Mouse (Mus musculus) E14TG2a.4 (cell line): ENCODE data around the gene A930009A15Rik.

ENCODE experiments used
- H3K27me3 ChIP-seq: 2 replicates; pipeline ENCODE4 v1.6.1; 2014; ENCODE audit warnings: low read length, control low read depth; ENCODE audit not compliant: insufficient read depth
- H3K36me3 ChIP-seq: 2 replicates; pipeline ENCODE4 v1.6.1; 2014; ENCODE audit warnings: low read length, control low read depth; ENCODE audit not compliant: insufficient read depth
- H3K4me1 ChIP-seq: replicated peaks from 2 replicates; pipeline ENCODE4 v1.6.1; 2014; ENCODE audit warnings: low read depth, low read length, control low read depth
- H3K4me3 ChIP-seq: replicated peaks from 2 replicates; pipeline ENCODE4 v1.5.1; 2014; ENCODE audit warnings: mild to moderate bottlenecking, low read length
- H3K9me3 ChIP-seq: 2 replicates; pipeline ENCODE4 v1.6.1; 2014; ENCODE audit warnings: low read length, control low read depth
- CTCF ChIP-seq: conservative IDR thresholded peaks from 2 replicates; pipeline ENCODE4 v1.5.1; 2014; ENCODE audit warnings: low read length
- NANOG ChIP-seq: IDR thresholded peaks from 2 replicates; pipeline ENCODE4 v1.6.1; 2014; ENCODE audit warnings: borderline replicate concordance, low read length, mixed read lengths
- POU5F1 ChIP-seq: IDR thresholded peaks from 2 replicates; pipeline ENCODE4 v1.6.1; 2014; ENCODE audit warnings: low read length, borderline replicate concordance

Gene A930009A15Rik

GRCm38 (mm10) chr10:115570577-115570976 lies 791 bp downstream of the A930009A15Rik start:
- TF ChIP-seq NANOG (no peak), POU5F1 (no peak), CTCF (no peak)
- H3K4me3 ChIP-seq: no peak overlapping the region
- peaks cover 12% of the 10 kb centered on the region; the same call in 1 of the 2 replicates for H3K27me3 ChIP-seq
- H3K36me3 ChIP-seq: no peaks in the 10 kb centered on the region
- H3K9me3 ChIP-seq: peaks cover 16% of the 10 kb centered on the region
- H3K4me1 ChIP-seq: no peaks in the 10 kb centered on the region

- no peaks in the 10 kb centered on the region for H3K4me1 ChIP-seq
- no peak overlapping the region for H3K4me3 ChIP-seq
- TF ChIP-seq NANOG: no peak
- TF ChIP-seq POU5F1: no peak
- no peak for TF ChIP-seq CTCF
- H3K36me3 ChIP-seq: no peaks in the 10 kb centered on the region
- peaks cover 16% of the 10 kb centered on the region for H3K9me3 ChIP-seq
- H3K27me3 ChIP-seq: peaks cover 12% of the 10 kb centered on the region; the same call in 1 of the 2 replicates
These were observed 1.5 kb downstream of the A930009A15Rik start for GRCm38 (mm10) chr10:115571317-115571716.

DNA sequence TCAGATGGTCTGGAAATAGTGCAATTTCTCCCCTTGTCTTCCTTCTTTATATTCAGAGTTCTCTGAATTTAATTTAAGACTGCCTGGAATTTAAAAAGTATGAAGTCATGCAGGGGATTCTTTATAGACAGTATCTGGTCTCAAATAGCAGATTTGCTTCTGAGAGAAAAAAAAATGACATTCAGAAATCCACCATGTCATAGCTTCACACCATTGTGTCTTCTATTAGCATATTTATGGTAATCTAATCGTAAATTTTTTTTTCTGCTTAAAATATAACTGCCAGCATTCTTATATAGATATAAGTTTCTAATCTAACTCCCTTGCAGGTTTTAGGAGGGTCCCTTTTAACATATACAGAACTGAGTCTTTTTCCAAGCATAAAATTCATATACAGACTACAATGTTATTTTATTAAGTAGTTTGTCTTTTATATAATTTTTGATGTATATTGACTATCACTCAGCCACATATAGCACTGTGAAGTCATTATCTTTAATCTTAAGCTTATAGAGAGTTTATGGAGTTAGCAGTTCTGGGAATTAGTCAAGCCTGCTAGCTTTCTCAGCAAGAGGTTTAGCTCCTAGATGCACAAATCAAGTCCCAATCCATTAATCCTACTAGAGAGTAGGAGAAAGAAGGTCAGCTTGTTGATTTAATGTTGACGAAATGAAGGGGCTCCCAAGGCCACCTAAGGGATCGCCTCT lies 2.1 kb downstream of the A930009A15Rik start:
- H3K9me3 ChIP-seq: peaks cover 16% of the 10 kb centered on the region
- H3K4me1 ChIP-seq: no peaks in the 10 kb centered on the region
- no peak for TF ChIP-seq NANOG
- TF ChIP-seq POU5F1: no peak
- TF ChIP-seq CTCF: no peak
- H3K27me3 ChIP-seq: peaks cover 12% of the 10 kb centered on the region; the same call in 1 of the 2 replicates
- no peaks in the 10 kb centered on the region for H3K36me3 ChIP-seq
- H3K4me3 ChIP-seq: no peak overlapping the region

- TF ChIP-seq POU5F1: no peak
- no peak for TF ChIP-seq NANOG
- TF ChIP-seq CTCF: no peak
- Histone ChIP-seq H3K36me3 (no peaks in the 10 kb centered on the region), H3K27me3 (peaks cover 9% of the 10 kb centered on the region), H3K4me3 (no peak overlapping the region), H3K4me1 (no peaks in the 10 kb centered on the region), H3K9me3 (no peaks in the 10 kb centered on the region)
These were observed 9.3 kb downstream of the A930009A15Rik start for GRCm38 (mm10) chr10:115579076-115579475.

DNA sequence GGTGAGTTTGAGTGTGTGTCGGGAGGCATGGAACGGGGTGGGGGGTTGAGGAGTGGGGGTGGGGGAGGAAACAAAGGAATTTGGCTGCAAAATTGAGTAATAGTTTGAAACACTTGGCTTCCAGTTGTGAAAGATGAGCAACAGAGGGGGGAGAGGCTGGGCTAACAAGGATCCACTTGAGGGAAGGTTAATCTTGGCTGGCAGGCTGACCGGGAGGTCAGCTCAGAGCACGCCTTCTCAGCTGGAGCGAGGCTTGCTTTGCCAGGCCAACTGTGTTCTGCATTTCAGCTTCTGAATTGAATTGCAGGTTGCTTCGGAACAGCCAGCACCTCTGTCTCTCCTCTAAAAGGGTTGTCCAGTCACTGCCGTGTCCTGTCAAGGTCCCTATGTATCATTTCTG lies 9.7 kb downstream of the A930009A15Rik start:
- H3K36me3 ChIP-seq: no peaks in the 10 kb centered on the region
- no peaks in the 10 kb centered on the region for H3K9me3 ChIP-seq
- TF ChIP-seq POU5F1 (no peak), NANOG (no peak), CTCF (no peak)
- no peak overlapping the region for H3K4me3 ChIP-seq
- no peaks in the 10 kb centered on the region for H3K4me1 ChIP-seq
- H3K27me3 ChIP-seq: peaks cover 14% of the 10 kb centered on the region

DNA sequence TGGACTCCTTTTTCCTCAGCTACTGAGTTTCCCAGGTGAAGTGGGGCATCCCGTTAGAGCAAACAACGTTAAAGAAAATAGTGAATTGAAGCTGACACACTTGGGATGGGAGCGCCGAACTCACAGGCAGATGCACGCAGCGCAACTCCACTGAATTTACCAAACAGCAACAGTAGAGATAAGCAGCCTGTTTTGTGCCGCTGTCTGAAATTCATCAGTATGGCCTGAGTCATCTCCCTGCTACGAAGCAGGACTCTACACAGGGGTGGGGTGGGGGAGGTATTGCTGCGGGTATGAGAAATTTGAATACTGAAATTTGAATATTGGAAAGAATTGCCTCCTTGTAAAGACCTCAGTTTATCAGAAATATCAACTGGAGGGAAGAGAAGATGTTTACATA lies 12.2 kb downstream of the A930009A15Rik start:
- peaks cover 32% of the 10 kb centered on the region for H3K27me3 ChIP-seq
- H3K9me3 ChIP-seq: no peaks in the 10 kb centered on the region
- H3K4me3 ChIP-seq: no peak overlapping the region
- no peaks in the 10 kb centered on the region for H3K36me3 ChIP-seq
- no peak for TF ChIP-seq POU5F1
- TF ChIP-seq NANOG: no peak
- TF ChIP-seq CTCF: no peak
- H3K4me1 ChIP-seq: peaks cover 8% of the 10 kb centered on the region

- TF ChIP-seq NANOG (no peak), POU5F1 (no peak), CTCF (no peak)
- Histone ChIP-seq H3K4me1 (peaks cover 14% of the 10 kb centered on the region), H3K4me3 (no peak overlapping the region), H3K9me3 (no peaks in the 10 kb centered on the region), H3K27me3 (peaks cover 43% of the 10 kb centered on the region), H3K36me3 (no peaks in the 10 kb centered on the region)
These were observed 13.3 kb downstream of the A930009A15Rik start for GRCm38 (mm10) chr10:115583071-115583470.

- peaks cover 58% of the 10 kb centered on the region for H3K27me3 ChIP-seq
- H3K36me3 ChIP-seq: no peaks in the 10 kb centered on the region
- no peak overlapping the region for H3K4me3 ChIP-seq
- H3K9me3 ChIP-seq: no peaks in the 10 kb centered on the region
- peaks cover 16% of the 10 kb centered on the region for H3K4me1 ChIP-seq
- peak; percentile 27; the same call in 1 of the 2 replicates for TF ChIP-seq CTCF
- TF ChIP-seq NANOG: no peak
These were observed 14.9 kb downstream of the A930009A15Rik start for GRCm38 (mm10) chr10:115584656-115585055.
